Mouse (Mus musculus): Measurements from ENCODE around the gene Nova2. TPM values are rescaled to one million over a fixed set of nuclear protein-coding genes. Genes with fewer than 3 reads are reported as not detected.
A peak's percentile ranks its signal among the peaks of the same experiment; 100 is the strongest.

The Nova2 gene
- polyA plus RNA-seq, 1 experiment from 2014 or later: 9.1 TPM

- Histone ChIP-seq H3K9ac (ENCODE audit: low read length) (peak overlapping the region; percentile 4; the same call in 1 of the 2 replicates), H3K4me2 (no peak overlapping the region; the same call in 1 of the 2 replicates)
These were observed 17.1 kb downstream of the Nova2 start for GRCm38 (mm10) chr7:18942815-18943214.

GRCm38 (mm10) chr7:18948151-18948550, 22.5 kb downstream of the Nova2 start:
- ATAC-seq (ENCODE audit: low FRiP score): no peak
- Histone ChIP-seq H3K27me3 (ENCODE audit: control insufficient read depth, insufficient read depth, low read length) (no peaks in the 10 kb centered on the region), H3K27ac (ENCODE audit: low read depth, low read length) (peak overlapping the region; percentile 91), H3K9me3 (ENCODE audit: control insufficient read depth, low read length) (no peaks in the 10 kb centered on the region), H3K4me3 (ENCODE audit: low read depth, low read length) (no peak overlapping the region), H3K9ac (ENCODE audit: low read length) (peak overlapping the region; percentile 27; the same call in 1 of the 2 replicates), H3K4me1 (ENCODE audit: control insufficient read depth, insufficient read depth, low read length) (peaks cover 49% of the 10 kb centered on the region), H3K36me3 (ENCODE audit: control insufficient read depth, insufficient read depth, low read length) (peaks cover 18% of the 10 kb centered on the region), H3K4me2 (no peak overlapping the region)
- 71% methylated on average over 6 of the region's 6 CpGs for WGBS
- no peak for DNase-seq (ENCODE audit: low spot score, missing footprints)

More at GRCm38 (mm10) chr7:18942815-18943214, 17.1 kb downstream of the Nova2 start:
- DNase-seq (ENCODE audit: low spot score, missing footprints): no peak
- Histone ChIP-seq H3K4me3 (ENCODE audit: low read depth, low read length) (no peak overlapping the region), H3K36me3 (ENCODE audit: control insufficient read depth, insufficient read depth, low read length) (peaks cover 12% of the 10 kb centered on the region), H3K9me3 (ENCODE audit: control insufficient read depth, low read length) (no peaks in the 10 kb centered on the region), H3K4me1 (ENCODE audit: control insufficient read depth, insufficient read depth, low read length) (peaks cover 36% of the 10 kb centered on the region), H3K27me3 (ENCODE audit: control insufficient read depth, insufficient read depth, low read length) (no peaks in the 10 kb centered on the region), H3K27ac (ENCODE audit: low read depth, low read length) (peak overlapping the region; percentile 84)
- peak; percentile 38 for ATAC-seq (ENCODE audit: low FRiP score)
- 57% methylated on average over 9 of the region's 9 CpGs for WGBS

GRCm38 (mm10) chr7:18949781-18950522, 24.3 kb downstream of the Nova2 start:
- Histone ChIP-seq H3K36me3 (ENCODE audit: control insufficient read depth, insufficient read depth, low read length) (peaks cover 18% of the 10 kb centered on the region), H3K27me3 (ENCODE audit: control insufficient read depth, insufficient read depth, low read length) (no peaks in the 10 kb centered on the region), H3K27ac (ENCODE audit: low read depth, low read length) (peak overlapping the region; percentile 94), H3K9ac (ENCODE audit: low read length) (peak overlapping the region; percentile 32; the same call in 1 of the 2 replicates), H3K4me2 (peak overlapping the region; percentile 36), H3K4me3 (ENCODE audit: low read depth, low read length) (peak overlapping the region; percentile 6), H3K9me3 (ENCODE audit: control insufficient read depth, low read length) (no peaks in the 10 kb centered on the region), H3K4me1 (ENCODE audit: control insufficient read depth, insufficient read depth, low read length) (peaks cover 43% of the 10 kb centered on the region)
- DNase-seq (ENCODE audit: low spot score, missing footprints) (peak; percentile 98), ATAC-seq (ENCODE audit: low FRiP score) (peak; percentile 96)
- 10% methylated on average over 12 of the region's 12 CpGs for WGBS

GRCm38 (mm10) chr7:18950523-18951315, 25.0 kb downstream of the Nova2 start:
- Histone ChIP-seq H3K36me3 (ENCODE audit: control insufficient read depth, insufficient read depth, low read length) (peaks cover 18% of the 10 kb centered on the region), H3K4me1 (ENCODE audit: control insufficient read depth, insufficient read depth, low read length) (peaks cover 43% of the 10 kb centered on the region), H3K27ac (ENCODE audit: low read depth, low read length) (peak overlapping the region; percentile 94), H3K9me3 (ENCODE audit: control insufficient read depth, low read length) (no peaks in the 10 kb centered on the region), H3K4me2 (peak overlapping the region; percentile 36), H3K9ac (ENCODE audit: low read length) (peak overlapping the region; percentile 32; the same call in 1 of the 2 replicates), H3K4me3 (ENCODE audit: low read depth, low read length) (peak overlapping the region; percentile 6; the same call in 1 of the 2 replicates), H3K27me3 (ENCODE audit: control insufficient read depth, insufficient read depth, low read length) (0 out of 2 replicates have a peak, but pooled peaks cover 4% of the 10 kb centered on the region)
- 15% methylated on average over 18 of the region's 18 CpGs for WGBS
- peak; percentile 22 for ATAC-seq (ENCODE audit: low FRiP score)
- peak; percentile 95 for DNase-seq (ENCODE audit: low spot score, missing footprints)

GRCm38 (mm10) chr7:18951397-18951796, 25.7 kb downstream of the Nova2 start:
- H3K4me3 ChIP-seq (ENCODE audit: low read depth, low read length): no peak overlapping the region
- H3K9me3 ChIP-seq (ENCODE audit: control insufficient read depth, low read length): no peaks in the 10 kb centered on the region
- WGBS: 21% methylated on average over 15 of the region's 15 CpGs
- H3K36me3 ChIP-seq (ENCODE audit: control insufficient read depth, insufficient read depth, low read length): peaks cover 15% of the 10 kb centered on the region
- peak overlapping the region; percentile 94 for H3K27ac ChIP-seq (ENCODE audit: low read depth, low read length)
- H3K4me1 ChIP-seq (ENCODE audit: control insufficient read depth, insufficient read depth, low read length): peaks cover 43% of the 10 kb centered on the region
- DNase-seq (ENCODE audit: low spot score, missing footprints) (peak; percentile 94), ATAC-seq (ENCODE audit: low FRiP score) (no peak)
- peak overlapping the region; percentile 36 for H3K4me2 ChIP-seq
- 0 out of 2 replicates have a peak, but pooled peaks cover 4% of the 10 kb centered on the region for H3K27me3 ChIP-seq (ENCODE audit: control insufficient read depth, insufficient read depth, low read length)
- peak overlapping the region; percentile 16; the same call in 1 of the 2 replicates for H3K9ac ChIP-seq (ENCODE audit: low read length)

GRCm38 (mm10) chr7:18957569-18958383, 32.1 kb downstream of the Nova2 start:
- Histone ChIP-seq H3K27me3 (ENCODE audit: control insufficient read depth, insufficient read depth, low read length) (peaks cover 6% of the 10 kb centered on the region), H3K27ac (ENCODE audit: low read depth, low read length) (peak overlapping the region; percentile 40; the same call in 1 of the 2 replicates), H3K4me2 (peak overlapping the region; percentile 85), H3K4me1 (ENCODE audit: control insufficient read depth, insufficient read depth, low read length) (peaks cover 40% of the 10 kb centered on the region), H3K9me3 (ENCODE audit: control insufficient read depth, low read length) (no peaks in the 10 kb centered on the region), H3K9ac (ENCODE audit: low read length) (peak overlapping the region; percentile 69), H3K36me3 (ENCODE audit: control insufficient read depth, insufficient read depth, low read length) (peaks cover under 1% of the 10 kb centered on the region; the same call in 1 of the 2 replicates), H3K4me3 (ENCODE audit: low read depth, low read length) (peak overlapping the region; percentile 44)
- under 1% methylated on average over 71 of the region's 107 CpGs for WGBS
- peak; percentile 94 for DNase-seq (ENCODE audit: low spot score, missing footprints)
- peak; percentile 65 for ATAC-seq (ENCODE audit: low FRiP score)

GRCm38 (mm10) chr7:18958384-18958766, 32.7 kb downstream of the Nova2 start:
- Histone ChIP-seq H3K4me2 (peak overlapping the region; percentile 85), H3K9me3 (ENCODE audit: control insufficient read depth, low read length) (no peaks in the 10 kb centered on the region), H3K4me1 (ENCODE audit: control insufficient read depth, insufficient read depth, low read length) (peaks cover 46% of the 10 kb centered on the region), H3K27ac (ENCODE audit: low read depth, low read length) (no peak overlapping the region), H3K4me3 (ENCODE audit: low read depth, low read length) (peak overlapping the region; percentile 44), H3K9ac (ENCODE audit: low read length) (peak overlapping the region; percentile 69), H3K27me3 (ENCODE audit: control insufficient read depth, insufficient read depth, low read length) (peaks cover 8% of the 10 kb centered on the region), H3K36me3 (ENCODE audit: control insufficient read depth, insufficient read depth, low read length) (no peaks in the 10 kb centered on the region; the same call in 1 of the 2 replicates)
- WGBS: 3% methylated on average over 21 of the region's 21 CpGs
- DNase-seq (ENCODE audit: low spot score, missing footprints) (no peak), ATAC-seq (ENCODE audit: low FRiP score) (peak; percentile 14; the same call in 1 of the 2 replicates)

GRCm38 (mm10) chr7:18959446-18959845, 33.8 kb downstream of the Nova2 start:
- ATAC-seq (ENCODE audit: low FRiP score): no peak
- Histone ChIP-seq H3K4me3 (ENCODE audit: low read depth, low read length) (no peak overlapping the region), H3K36me3 (ENCODE audit: control insufficient read depth, insufficient read depth, low read length) (no peaks in the 10 kb centered on the region), H3K9me3 (ENCODE audit: control insufficient read depth, low read length) (no peaks in the 10 kb centered on the region), H3K9ac (ENCODE audit: low read length) (no peak overlapping the region), H3K27me3 (ENCODE audit: control insufficient read depth, insufficient read depth, low read length) (peaks cover 9% of the 10 kb centered on the region), H3K4me1 (ENCODE audit: control insufficient read depth, insufficient read depth, low read length) (peaks cover 51% of the 10 kb centered on the region), H3K4me2 (no peak overlapping the region), H3K27ac (ENCODE audit: low read depth, low read length) (no peak overlapping the region; the same call in 1 of the 2 replicates)
- no peak for DNase-seq (ENCODE audit: low spot score, missing footprints)
- WGBS: 76% methylated on average over 8 of the region's 8 CpGs
